Mouse (Mus musculus): ENCODE measurements at regions not wholly inside any gene's neighbourhood (a gene's known extent, or its start where the extent isn't known, plus 50 kb on each side); places are given as distances from the start of the nearest gene placed in this dataset.

DNA sequence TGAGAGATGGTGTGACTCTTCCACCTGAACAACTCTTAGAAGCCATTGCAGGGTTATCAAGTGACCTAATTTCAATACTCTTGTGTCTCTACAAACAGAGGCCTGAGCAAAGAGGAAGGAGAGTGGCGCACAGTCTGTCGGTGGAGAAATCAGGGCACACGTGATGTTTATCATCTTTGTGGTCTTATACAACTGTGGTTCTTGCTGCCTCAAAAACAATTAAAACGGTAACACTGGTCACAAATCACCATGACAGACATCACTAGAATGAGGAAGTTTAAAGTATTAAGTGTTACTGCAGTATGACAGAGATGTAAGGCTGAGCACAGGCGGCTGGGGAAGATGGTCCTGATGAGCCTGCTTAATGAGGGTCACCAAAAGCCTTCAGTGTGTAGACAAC lies 73.6 kb downstream of the Sdc1 start:
- DNase-seq = no peak

DNA sequence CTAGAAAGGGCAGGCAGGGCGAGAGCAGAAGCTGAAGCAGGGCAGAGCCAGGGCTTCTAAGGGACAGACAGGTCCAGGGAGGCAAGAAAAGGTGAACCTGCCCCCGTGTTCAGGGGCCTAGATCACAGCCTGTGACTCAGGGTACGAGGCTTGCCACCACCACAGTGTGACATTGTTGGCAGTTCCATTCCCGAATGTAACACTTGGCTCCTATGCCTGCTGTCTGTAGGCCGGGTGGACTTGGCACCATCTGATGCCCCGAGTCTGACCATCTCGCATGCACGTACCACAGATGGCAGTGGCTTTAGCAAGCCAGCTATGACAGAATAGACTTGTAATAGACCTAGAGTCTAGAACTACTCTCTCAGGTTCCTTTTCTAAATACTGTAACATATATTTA lies 74.3 kb downstream of the Sdc1 start:
- DNase-seq = no peak

DNA sequence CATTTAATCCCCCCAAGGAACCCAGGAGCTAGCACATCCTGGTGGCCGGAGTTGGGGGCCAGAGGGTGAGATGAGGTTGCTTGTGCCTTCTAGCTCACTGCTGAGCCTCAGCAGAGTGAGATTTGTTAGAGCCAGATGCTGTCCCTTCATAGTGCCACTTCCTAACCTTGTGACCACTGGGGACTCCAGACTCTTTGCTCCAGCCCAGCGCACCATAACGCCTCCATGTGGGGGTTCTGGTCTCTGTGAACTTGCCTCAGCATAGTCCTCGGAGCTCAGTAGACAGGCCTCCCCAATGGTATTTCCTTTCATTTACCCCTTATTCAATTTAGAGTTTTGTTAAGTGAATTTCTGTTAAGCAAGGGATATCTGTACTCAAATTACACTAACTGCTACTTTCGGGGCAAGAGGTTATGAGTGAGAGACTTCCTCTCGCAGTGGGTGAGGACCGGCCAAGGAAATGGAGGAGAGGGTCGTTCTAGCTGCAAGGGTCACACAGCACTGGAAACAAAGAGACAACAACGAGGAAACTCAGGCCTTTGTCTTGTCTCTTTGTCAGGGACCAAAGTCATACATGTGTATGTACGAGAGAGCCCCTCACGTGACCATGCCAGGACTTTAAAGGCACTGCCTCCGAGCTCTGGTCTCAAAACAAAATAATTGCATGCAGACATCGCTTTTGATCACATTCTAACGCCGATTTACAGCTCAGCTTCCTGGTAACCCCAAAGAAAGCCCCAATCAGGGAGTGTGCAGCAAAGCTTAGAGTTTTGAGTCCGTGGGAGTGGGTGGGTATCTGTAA lies 74.8 kb upstream of the Laptm4a start:
- no peak for DNase-seq

DNA sequence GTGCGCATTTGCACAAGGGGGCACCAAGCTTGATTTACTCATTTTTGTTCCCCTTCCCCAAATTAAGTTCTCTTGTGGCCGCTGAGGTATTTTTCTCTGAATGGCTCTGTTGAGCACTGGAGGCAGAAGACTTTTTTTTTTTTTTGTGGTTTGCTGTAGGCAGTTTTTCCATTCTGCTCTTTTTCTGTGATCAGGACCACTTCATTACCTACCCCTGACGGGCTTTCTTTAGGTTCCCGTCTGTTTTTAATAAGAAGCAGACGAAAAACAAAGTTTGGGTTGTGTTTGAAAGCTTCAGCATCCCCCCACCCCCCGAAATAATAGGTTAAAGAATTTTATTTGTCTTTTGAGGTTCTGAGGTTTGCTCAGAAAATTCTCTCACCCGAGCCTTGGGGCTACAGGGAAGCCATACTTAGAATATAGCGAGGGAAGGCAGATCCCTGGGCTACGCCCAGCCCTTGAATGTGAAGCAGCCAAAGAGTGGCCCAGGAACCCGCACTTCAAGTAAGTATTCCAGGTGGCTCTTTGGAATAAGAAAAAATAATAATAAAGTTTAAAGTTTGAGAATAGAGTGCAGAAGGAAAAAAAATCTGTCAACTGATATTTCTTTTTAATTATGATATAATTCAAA lies 74.1 kb upstream of the Laptm4a start:
- no peak for DNase-seq

DNA sequence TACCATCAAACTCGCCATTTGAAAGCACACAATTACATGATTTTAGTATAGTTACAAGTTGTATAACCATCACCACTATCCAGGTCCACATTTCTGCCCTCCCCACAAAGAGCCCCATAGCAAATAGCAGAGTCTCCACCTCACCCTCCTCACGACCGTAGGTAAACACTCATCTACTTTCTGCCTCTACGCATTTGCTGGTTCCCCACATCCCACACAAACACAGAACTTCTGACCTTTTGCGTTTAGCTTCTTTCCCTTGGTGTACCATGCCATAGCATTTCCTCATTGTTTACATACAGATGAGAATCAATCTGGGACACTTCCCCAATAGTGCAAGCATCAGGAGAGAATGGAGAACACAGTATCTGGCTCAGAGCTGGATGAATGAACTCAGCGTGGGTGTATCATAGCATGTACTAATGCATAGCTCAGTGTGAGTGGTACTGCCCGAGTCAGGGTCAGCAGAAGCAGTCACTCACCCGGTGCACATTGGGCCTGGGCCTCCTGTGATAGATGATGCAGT lies 73.5 kb upstream of the Laptm4a start:
- DNase-seq = no peak

DNA sequence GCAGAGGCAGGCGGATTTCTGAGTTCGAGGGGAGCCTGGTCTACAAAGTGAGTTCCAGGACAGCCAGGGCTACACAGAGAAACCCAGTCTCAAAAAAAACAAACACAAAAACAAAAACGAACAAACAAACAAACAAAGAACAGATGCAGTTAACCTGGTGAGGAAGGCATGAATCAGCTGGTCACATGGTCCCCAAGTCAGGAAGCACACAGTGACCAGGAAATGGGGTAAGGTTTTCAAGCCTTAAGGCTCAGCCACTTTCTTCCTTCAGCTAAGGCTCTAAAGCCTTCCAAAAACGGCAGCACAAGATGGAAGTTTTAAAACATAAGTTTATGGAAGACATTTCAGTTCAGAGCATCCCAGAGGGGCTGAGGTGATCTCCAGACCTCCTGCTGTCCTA lies 67.6 kb upstream of the Laptm4a start:
- no peak for DNase-seq

DNA sequence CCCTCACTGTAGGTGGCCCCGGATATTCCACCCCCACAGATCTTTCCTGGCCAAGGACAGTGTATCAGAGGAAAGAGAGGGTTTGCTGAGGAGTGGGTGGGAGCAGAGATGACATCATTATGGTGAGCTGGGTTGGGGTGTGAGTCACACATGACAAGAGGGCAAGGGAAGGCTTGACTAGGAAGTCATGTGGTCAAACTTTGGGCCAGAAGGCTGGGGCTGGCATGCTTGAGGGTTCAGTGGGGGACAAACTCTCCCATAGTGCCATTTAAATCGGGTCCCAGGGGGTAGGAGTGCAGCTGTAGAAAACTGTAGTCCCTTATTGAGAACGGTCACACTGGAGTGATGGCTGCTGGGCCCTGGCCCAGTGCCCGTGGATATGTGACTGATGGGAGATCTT lies 67.1 kb upstream of the Laptm4a start:
- no peak for DNase-seq

DNA sequence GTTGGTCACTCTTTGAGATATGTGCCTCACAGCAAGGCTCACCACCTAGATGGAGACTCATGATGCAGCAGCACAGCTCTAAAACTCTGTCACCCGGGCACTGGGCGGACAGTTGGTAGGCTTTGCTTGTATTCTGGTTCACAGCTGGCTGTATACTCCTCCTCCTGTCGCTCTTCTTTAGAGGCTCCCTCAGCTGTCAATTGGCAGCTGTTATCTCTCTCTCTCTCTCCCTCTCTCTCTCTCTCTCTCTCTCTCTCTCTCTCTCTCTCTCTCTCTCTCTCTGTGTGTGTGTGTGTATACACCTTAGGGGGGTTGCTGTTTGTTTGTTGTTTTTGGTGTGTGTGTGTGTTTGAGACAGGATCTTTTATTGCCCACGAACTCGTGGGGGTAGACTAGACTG lies 66.3 kb upstream of the Laptm4a start:
- DNase-seq = no peak

DNA sequence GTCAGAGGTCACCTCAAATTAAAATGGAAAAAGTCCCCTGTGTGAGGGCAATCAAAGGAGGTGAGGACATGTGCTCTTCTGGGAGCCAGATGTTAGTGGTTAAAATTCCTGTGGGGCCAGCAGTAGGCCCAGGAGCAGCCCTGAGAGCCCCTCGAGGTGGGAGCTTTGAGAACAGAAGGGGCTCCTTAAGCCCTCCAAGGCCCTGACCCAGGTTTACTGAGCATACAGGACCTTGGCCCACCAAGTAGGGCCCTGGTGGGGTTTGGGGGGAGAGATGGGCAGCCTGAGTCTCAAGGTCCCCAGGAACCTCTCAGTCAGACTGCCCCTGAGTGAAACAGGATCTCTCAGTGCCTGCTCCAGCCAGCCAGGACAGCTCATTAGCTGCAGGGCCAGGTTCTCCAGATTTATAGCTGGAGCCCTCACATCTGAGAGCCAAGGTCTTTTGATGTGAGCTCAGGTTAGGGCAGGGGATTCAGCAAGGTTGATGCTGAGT lies 65.4 kb upstream of the Laptm4a start:
- no peak for DNase-seq

DNA sequence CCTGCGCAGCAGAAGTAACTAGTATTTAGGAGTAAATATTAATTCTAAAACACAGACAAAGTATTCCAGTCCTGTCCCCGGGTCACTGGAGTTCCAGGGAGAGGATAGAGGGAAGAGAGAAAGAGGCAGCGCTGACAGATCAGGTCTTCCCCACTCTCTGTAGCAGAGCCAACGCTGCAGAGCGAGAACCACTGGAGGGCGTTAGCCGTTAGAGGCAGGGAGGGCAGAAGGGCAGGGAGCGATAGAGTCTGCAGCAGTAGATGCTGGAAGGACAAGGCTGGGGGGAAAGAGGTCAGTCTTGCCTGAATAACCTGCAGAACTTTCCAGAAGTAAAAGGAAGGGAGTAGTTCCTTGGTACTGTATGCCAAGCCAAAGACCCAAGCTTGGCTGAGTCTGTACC lies 64.2 kb upstream of the Laptm4a start:
- no peak for DNase-seq

DNA sequence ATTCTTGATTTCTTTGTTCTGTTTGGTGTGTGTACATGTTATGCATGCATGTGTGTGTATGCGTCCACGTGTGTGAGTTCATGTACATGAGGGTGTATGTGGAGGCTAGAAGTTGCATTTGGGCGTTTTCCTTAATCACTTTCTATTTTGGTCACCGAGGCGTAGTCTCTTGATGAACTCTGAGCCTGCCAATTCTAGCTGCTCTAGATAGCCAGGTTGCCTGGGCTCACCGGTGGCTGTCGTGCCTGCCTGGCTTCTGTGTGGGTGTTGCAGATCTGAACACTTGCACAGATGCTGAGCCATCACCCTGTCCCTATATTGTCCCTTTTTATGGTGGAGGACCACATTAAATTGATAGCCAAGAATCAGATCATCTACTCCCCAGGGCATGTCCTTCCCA lies 62.7 kb upstream of the Laptm4a start:
- no peak for DNase-seq

DNA sequence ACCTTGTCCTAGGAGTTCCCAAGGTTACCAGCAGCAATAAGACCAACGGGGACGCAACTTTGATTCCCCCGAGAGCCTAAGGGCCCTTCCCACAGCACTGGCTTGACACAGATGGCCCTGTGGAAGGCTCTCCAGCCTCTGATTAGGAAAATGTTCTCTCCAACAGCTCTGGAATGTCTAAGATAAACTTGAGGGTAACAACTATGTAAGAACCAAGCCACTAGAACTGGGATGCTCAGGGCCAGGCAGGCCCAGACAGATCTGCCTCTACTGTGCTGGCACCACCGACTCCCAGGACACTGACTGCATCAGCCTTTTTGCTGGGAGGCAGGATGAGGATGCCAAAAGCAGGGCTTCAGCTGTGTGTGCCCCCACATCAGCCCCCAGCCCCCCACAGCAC lies 61.9 kb upstream of the Laptm4a start:
- DNase-seq = no peak

DNA sequence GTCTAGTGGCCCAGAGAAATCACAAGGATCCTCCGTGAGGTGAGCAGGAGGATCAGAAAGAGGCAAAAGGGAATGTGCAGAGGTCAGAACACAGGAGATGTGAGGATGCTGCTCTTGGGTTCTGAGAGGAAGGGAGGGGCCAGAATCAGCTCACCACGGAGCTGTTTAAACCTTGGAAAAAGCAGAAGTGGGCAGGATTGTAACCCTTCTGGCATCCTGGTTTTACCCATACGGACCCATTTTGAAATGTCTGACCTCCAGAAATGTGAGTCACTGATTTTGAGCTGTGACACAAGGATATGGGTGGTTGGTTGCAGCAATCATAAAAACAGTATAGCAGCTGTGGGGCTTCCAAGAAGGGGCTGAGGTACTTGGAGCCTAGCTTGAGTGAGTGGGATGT lies 56.6 kb upstream of the Laptm4a start:
- DNase-seq = no peak

DNA sequence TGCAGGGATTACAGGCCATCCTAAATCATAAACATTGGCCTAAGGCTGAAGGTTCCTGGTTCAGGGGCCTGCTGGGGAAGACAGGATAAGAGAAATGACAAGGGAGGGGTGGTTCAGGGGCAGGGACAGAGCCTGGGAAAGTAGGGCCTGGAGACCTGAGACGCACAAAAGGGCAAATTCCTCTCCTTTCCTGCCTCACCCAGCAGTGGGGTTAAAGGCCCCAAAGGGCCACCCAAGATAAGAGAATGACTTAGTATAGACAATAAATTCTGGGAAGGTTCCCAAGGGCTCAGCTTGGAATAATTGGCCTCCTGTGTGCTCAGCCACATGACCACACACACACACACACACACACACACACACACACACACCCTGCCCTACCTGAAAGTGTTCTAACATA lies 56.2 kb upstream of the Laptm4a start:
- no peak for DNase-seq

DNA sequence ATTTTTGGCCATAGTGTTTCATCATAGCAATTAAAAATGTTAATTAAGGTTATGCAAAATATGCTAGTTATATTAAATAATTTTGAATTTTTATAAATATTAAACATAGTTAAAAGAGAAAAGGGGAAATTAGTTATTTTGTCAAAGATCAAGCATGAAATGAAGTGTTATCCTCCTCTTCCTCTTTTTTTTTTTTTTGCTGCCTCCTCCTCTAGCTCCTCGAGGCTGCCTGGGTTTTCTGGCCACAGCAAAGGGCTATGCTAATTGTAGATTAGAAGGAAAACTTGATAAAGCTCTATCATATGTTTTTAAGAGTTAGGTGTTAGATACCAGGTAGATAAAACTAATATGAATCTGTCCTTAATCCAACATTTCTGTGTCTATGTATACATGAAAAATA lies 54.4 kb upstream of the Laptm4a start:
- DNase-seq = no peak

DNA sequence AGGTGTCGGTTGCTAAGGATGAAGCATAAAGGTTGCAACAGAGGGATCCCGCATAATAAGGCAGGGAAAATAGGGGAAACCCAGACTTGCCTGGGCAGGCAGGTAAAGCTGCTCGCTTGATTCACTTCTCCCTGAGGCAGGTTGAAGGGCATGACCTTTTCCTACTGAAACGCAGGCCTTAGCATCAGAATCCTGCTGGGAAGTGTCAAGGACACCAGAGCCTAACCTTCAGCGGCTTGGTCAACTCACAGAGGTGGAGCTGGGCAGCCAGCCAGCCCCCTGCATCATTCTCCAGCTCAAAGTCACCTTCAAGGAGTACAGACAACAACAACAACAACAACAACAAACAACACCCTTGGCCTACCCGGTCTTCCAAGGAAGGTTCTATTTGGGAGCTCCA lies 52.8 kb upstream of the Laptm4a start:
- peak in 1 of 2 experiments; percentile 48 for DNase-seq

DNA sequence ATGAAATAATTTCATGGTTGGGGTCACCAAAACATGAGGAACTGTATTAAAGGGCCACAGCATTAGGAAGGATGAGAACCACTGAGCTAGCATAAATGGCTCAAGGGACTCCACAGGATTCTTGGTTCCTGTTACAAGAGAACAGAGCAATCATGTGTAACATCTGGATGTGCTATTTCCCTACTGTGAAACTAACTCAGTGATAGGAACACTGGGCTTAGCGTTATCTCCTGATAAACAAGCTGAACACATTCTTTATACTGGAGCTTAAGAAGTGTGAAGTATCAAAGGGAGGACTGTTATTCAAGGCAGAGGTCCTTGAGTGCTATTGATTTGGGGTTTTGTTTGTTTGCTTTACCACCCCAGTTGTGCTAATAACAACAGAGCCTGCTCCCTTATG lies 52.3 kb upstream of the Laptm4a start:
- no peak for DNase-seq
